In the genomic region with DNA sequence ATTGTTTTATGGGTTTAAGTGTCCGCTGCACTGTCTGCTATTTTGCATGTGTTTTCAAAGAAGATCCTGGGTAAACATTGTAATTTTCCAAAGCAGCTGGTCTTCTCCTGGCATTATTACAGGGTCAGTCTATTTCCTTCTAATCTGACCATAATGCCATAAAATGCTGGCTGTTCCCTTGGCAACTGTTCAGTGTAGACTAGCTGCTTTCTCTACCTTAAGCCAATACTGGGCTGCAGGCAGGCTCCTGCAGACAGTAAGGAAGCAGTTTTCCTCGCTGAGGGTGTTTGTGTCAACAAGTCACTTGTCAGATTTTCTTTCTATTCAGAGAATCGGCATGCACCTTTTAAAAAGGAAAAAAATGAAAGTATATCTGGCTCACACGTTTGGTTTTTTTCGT, we compare ENCODE assay signal across 13 mouse cellular contexts.
DNase-seq lines count a peak whose midpoint lies in the region; ATAC-seq lines count a peak whose summit lies in the region.
"Had no signal": no experiment of that assay in that cellular context is flagged by ENCODE, and none has a peak within 500 bp of the region (broad histone marks: within the 10 kb centered on the region; RNA-seq: fewer than 3 reads in every experiment).

No protein-coding gene starts in this region.

- no peak for ATAC-seq in heart, embryonic 12.5 days (ENCODE audit: insufficient number of reproducible peaks, low FRiP score)
- ATAC-seq in cerebellum, adult (ENCODE audit: insufficient number of reproducible peaks, low FRiP score, low TSS enrichment): peak; percentile 97
- ATAC-seq in megakaryocyte progenitor cell, adult 5-6 weeks (replicated peaks; ENCODE audit: poor library complexity): no peak

- peak; percentile 34 to 38 for DNase-seq in heart, adult 9 months (ENCODE audit: low spot score in 2 of 2)
- DNase-seq in adipocyte (ENCODE audit: low spot score): peak; percentile 42
- DNase-seq in cerebellum, postnatal 36 days: peak; percentile 57 to 73
- DNase-seq in lung, postnatal 10 days: no peak
- no peak for DNase-seq in retina, postnatal 1 day
- DNase-seq: lung, postnatal 36 days had no signal

- no peak overlapping the region for H3K9ac ChIP-seq in heart, embryonic 12.5 days
- H3K9ac ChIP-seq: heart, embryonic 13.5 days; hindbrain, embryonic 12.5 days had no signal

- 75% methylated on average over 5 of the region's 5 CpGs for WGBS in heart, embryonic 12.5 days

- no peaks in the 10 kb centered on the region for H3K36me3 ChIP-seq in heart, embryonic 12.5 days
- H3K36me3 ChIP-seq: heart, embryonic 13.5 days; hindbrain, embryonic 12.5 days had no signal

- H3K4me2 ChIP-seq in heart, embryonic 12.5 days: no peak overlapping the region
- H3K4me2 ChIP-seq: heart, embryonic 13.5 days; hindbrain, embryonic 12.5 days; liver, embryonic 11.5 days had no signal

- no peaks in the 10 kb centered on the region for H3K9me3 ChIP-seq in heart, embryonic 12.5 days (replicated peaks)
- H3K9me3 ChIP-seq: heart, embryonic 13.5 days; hindbrain, embryonic 12.5 days had no signal

- H3K27ac ChIP-seq in heart, embryonic 12.5 days (ENCODE audit: poor library complexity, severe bottlenecking): no peak overlapping the region
- H3K27ac ChIP-seq: heart, embryonic 13.5 days; hindbrain, embryonic 12.5 days; stomach, postnatal 0 days had no signal

- peaks cover 19% of the 10 kb centered on the region for H3K4me1 ChIP-seq in heart, embryonic 12.5 days (replicated peaks)

- no peaks in the 10 kb centered on the region for H3K27me3 ChIP-seq in heart, embryonic 12.5 days (replicated peaks)
- H3K27me3 ChIP-seq: heart, embryonic 13.5 days; hindbrain, embryonic 12.5 days had no signal

- no peak overlapping the region for H3K4me3 ChIP-seq in heart, embryonic 12.5 days
- H3K4me3 ChIP-seq: heart, embryonic 13.5 days; hindbrain, embryonic 12.5 days had no signal

Comparison
In these comparisons a context has a peak if more than half of its experiments do, and no peak if none do; other contexts are left out.
1. DNase-seq: peak in heart, adult 9 months (2 of 2), adipocyte (single experiment) and cerebellum, postnatal 36 days (2 of 2); none in lung, postnatal 10 days (single experiment) and retina, postnatal 1 day (single experiment).